Mouse (Mus musculus) embryo, embryonic 10 days (tissue): ENCODE results near the gene Retreg1.

ENCODE experiments used
- DNase-seq: peaks from one replicate; pipeline ENCODE4 v3.0.0-alpha.2; 2015; ENCODE audit warnings: low spot score

Retreg1 gene

GRCm38 (mm10) chr15:25919995-25920394 is 77.0 kb downstream of the Retreg1 start:
- DNase-seq, result no peak

DNA sequence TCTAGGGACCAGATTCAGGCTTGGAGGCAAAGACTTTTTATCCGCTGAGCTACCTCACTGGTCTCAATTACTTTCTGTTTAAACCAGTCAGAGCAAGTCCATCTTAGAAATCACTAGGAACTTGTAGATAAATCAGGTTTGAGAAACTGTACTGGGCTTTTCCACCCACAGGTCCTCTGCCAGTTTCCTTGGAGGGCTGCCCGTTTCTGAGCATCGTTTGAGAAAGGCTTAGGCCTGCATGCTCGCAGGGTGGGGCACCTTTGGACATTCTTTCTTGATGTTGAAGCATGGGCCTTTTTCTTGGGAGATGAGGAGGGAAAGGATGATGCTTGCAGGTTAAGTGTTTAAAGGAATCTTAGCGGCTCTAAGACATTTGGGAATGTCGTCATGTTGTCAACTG is 77.9 kb downstream of the Retreg1 start:
- DNase-seq, result no peak

GRCm38 (mm10) chr15:25922007-25922406 is 79.0 kb downstream of the Retreg1 start:
- DNase-seq, result no peak

GRCm38 (mm10) chr15:25923916-25924315 is 80.9 kb downstream of the Retreg1 start:
- DNase-seq, result no peak

DNA sequence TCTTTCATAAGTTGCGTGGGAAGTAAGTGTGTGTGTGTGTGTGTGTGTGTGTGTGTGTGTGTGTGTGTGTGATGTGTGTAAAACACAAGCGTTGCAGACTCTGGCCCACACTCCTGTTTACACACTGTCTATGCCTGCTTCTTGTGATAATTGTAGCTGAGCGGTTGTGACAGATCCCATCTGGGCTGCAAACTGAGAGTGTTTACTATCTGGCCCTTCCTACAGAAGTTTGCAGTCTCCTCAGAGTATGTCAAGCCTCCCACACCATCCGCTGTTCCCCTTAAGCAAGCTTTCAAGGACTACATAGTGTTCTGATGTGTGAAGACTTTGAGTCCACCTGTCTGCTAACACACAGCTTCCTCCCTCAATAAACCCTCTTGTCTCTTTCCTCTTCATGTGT is 83.2 kb downstream of the Retreg1 start:
- DNase-seq, result no peak

DNA sequence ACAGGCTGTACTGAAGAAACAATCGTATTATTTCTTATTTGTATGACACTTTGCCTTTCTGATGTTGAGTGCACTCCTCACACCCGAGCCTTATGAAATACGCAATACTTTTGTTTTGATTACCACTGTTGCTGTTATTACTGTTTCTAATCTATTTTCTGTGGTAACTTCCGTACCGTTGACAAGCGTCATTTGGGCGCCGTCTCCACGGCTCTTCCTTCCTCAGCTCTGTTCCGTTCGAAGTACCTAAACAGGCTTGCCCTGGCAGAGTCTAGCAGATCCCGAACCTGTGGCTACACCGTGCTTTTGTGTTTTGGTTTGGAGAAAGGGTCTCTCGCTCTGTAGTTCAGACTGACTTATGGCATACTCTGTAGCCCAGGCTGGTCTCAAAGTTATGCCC is 84.1 kb downstream of the Retreg1 start:
- no peak for DNase-seq

- DNase-seq, result no peak
Observed at GRCm38 (mm10) chr15:25928001-25928400, 85.0 kb downstream of the Retreg1 start.

- DNase-seq, result no peak
Observed at GRCm38 (mm10) chr15:25928831-25929230, 85.9 kb downstream of the Retreg1 start.

- DNase-seq, result no peak
Observed at GRCm38 (mm10) chr15:25929518-25929917, 86.5 kb downstream of the Retreg1 start.

GRCm38 (mm10) chr15:25929936-25930335 is 87.0 kb downstream of the Retreg1 start:
- no peak for DNase-seq

DNA sequence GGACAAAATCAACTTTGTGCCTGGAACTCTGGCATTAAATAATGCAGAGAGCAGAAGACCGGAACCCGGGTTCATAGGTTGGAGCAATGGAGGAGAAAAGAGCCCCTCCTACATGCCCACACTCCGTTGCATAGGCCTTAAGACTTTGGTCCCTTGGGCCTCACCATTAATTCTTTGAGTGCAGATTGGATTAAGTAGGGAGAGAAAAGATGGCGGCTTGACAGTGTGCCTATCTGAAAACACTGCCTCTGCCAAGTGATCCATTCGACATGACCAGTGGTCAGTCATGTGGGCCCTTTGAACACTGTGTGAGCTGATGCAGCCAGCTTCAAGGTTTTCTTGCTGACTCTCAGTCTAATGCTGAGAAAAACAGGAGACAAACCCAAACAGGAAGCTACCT is 87.7 kb downstream of the Retreg1 start:
- no peak for DNase-seq

- no peak for DNase-seq
Observed at GRCm38 (mm10) chr15:25932497-25932896, 89.5 kb downstream of the Retreg1 start.

GRCm38 (mm10) chr15:25932937-25933684 is 90.1 kb downstream of the Retreg1 start:
- DNase-seq, result no peak

DNA sequence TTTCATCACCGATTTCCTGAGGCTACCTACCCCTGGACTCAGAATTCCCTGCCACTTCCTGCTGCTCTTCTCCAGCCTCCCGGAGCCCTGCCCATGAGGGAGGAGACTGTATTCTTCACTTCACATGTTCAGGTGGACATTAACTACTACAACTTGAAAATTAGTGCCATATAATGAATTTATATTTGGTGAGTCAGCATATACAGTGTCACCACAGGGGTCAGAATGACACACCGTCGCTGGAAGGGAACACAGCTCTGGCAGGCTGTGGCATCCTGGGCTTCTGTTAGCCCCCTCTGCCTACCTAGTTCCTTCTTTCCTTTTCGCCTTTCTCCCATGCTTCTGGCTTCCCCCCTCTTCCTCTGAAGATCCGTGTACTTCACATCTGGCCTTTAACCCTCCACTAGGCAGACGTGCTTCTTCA is 90.7 kb downstream of the Retreg1 start:
- no peak for DNase-seq

GRCm38 (mm10) chr15:25934411-25934810 is 91.4 kb downstream of the Retreg1 start:
- no peak for DNase-seq

DNA sequence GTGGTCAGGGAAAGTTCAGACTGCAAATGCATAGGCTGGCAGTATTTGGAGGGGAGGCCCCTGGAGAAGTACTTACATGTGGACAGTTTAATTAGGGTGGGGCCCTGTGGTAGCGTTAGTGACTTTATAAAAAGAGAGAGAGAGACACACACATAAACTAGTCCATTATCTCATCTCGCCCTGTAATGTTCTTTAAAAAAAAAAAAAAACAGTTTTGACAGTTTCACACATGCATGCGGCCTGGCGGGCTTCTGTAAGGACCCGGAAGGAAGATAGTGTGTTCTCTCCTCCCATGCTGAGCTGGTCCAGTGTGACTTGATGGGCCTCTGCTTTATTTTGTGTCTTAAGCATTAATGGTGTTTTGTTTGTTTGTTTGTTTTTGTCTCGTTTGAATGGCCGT is 95.5 kb downstream of the Retreg1 start:
- DNase-seq, result no peak

- DNase-seq, result peak; percentile 39
Observed at GRCm38 (mm10) chr15:25940397-25941377, 97.7 kb downstream of the Retreg1 start.

DNA sequence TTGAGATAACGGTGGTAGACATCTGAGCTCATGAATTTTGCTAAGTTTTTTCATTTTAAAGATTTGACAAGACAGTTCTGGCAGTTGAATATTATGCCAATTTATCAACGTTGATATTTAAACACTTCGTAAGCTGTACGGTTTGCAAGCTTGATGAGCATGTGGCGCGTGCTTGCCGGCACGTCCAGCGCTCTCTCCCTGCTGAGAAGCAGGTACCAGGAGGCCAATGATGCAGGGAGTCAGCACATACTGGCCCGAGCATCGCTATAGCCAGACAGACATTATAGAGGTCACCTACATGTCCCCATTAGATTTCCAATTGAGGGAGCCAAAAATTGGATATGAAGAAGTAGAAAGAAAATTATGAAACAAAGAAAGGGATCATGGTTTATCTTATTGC is 98.5 kb downstream of the Retreg1 start:
- DNase-seq, result no peak

DNA sequence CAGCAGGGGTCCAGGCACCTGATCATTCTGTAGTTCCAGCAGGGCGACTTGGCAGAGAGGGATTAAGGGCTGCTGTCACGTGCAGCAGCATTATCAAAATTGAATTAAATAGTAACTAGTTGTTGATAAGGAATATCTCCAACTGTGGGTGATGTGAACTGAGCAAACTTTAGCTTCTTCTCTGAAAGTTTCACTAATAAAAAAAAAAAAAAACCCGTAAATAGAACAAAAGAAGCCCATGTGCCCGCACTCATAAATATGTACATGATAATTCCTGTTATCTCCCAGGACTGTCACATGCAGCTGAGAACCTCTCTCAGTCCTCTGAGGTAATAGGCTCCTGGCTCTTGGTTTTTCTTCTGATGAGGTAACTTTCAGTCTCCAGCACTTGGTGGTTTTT is 99.4 kb downstream of the Retreg1 start:
- no peak for DNase-seq

DNA sequence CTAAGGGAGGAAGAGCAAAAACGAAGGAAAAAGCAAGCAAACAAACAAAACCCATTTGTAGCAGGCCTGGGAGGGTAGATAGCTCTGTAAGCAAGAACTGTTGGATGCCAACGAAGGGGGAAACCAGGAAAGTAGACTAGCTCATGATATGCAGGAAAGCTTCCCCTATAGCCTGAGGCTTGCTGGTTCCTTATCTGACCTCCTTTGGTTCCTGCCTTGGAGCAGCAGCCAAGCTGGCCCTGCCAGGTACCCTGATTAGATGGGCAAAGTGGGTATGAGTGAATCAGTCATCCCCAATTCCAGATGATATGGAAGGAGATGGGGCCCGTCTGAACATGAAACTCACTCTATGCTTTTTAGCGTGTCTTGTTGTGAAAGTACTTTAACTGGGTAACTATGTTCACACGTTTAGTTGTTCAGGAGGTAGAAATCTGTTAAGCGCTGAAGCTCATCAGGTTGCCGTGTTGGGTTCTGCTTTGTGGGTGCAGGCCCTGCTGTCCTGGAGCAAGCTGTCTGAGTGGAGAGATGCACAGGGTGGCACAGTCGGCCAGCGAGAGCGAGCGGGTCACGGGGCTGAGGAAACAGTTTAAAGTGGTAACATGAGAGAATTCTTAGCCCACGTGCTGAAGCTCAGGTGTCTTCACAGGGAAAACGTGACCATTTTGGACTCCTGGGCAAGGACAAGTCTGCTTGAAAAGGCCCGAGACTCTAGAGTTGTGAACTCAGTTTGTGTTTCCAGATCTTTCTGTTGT is 100.6 kb downstream of the Retreg1 start:
- DNase-seq, result no peak

DNA sequence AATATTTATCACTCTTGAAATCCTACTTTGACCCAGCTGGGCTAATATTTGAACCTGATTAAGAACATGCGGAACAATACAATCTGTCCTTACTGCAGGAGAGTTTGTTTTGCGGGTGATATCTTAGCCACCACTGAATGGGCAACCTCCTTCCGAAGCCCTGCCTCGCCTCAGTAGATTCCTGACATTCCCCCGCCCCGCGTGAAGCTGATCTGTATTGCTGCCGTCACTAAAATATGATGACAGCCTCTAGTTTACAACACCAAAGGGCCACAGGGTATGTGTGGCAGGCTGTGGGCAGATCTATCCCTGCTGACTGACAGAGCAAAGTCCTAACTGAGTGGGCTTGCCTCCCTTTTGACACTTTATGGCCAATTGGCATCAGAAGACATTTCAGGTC is 102.2 kb downstream of the Retreg1 start:
- DNase-seq, result no peak

- DNase-seq, result no peak
Observed at GRCm38 (mm10) chr15:25946482-25946881, 103.5 kb downstream of the Retreg1 start.
